Mouse (Mus musculus) thymus, adult 2 months (tissue): ENCODE measurements around the gene Tmprss9.

Experiments
- CTCF ChIP-seq: fragments of 200-500 bp; IDR thresholded peaks from 2 replicates; pipeline ENCODE4 v1.5.1; 2012; ENCODE audit warnings: mild to moderate bottlenecking, control low read depth, low read length, moderate library complexity, borderline replicate concordance; ENCODE audit not compliant: control insufficient read depth, poor library complexity, insufficient read depth; ENCODE audit errors: extremely low read depth
- POLR2A ChIP-seq: fragments of 200-500 bp; IDR thresholded peaks from 2 replicates; pipeline ENCODE4 v1.6.1; 2012; ENCODE audit warnings: mild to moderate bottlenecking, low read length, control low read depth, moderate library complexity; ENCODE audit not compliant: control insufficient read depth, poor library complexity, insufficient read depth; ENCODE audit errors: extremely low read depth

DNA sequence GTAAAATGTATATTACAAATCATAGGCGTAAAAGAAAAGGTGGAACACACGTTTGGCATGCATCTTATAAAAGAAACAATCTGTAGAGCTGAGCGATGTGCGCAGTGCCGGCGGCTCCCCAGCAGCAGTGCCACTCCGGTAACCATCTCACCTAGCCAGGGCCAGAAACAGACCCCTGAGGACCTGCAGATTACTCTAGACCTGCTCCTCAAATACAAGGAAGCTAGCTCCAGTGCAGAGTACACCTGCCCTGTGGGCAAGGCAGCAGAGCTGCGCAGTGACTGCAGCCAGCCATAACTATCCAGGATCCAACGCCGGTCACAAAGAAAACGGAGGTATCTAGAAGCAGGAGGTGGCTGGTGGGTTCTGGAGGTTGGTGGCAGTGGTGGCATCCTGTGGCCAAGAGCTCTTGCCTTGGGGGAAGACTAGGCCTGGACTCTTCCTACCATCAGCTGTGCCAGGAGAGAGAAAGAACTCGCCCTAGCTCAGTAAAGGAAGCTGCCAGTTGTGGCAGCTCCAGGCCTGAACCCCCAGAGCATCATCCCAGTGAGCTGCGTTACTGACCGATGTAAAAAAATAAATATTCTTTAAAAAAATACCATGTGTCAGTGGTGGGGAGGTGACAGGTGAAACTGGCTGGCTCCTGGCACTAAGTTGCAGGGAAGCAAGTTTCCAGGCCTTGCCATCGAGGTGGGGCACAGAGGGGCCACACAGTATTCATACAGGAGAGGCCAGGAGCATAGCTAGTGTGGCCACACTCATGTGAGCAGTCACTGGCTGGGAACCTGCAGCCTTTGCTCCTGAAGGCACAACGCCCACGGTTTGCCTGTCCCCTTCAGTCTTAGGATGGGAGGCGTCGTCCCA, 30.0 kb downstream of the Tmprss9 start:
- no peak for TF ChIP-seq CTCF
- no peak for TF ChIP-seq POLR2A
